Mouse (Mus musculus): Measurements from ENCODE around the gene Dennd1a. TPM values are rescaled to one million over a fixed set of nuclear protein-coding genes. Genes with fewer than 3 reads are reported as not detected.

Gene Dennd1a
- total RNA-seq, 2 experiments from 2014 or later, result 15.8 to 29.8 TPM

DNA sequence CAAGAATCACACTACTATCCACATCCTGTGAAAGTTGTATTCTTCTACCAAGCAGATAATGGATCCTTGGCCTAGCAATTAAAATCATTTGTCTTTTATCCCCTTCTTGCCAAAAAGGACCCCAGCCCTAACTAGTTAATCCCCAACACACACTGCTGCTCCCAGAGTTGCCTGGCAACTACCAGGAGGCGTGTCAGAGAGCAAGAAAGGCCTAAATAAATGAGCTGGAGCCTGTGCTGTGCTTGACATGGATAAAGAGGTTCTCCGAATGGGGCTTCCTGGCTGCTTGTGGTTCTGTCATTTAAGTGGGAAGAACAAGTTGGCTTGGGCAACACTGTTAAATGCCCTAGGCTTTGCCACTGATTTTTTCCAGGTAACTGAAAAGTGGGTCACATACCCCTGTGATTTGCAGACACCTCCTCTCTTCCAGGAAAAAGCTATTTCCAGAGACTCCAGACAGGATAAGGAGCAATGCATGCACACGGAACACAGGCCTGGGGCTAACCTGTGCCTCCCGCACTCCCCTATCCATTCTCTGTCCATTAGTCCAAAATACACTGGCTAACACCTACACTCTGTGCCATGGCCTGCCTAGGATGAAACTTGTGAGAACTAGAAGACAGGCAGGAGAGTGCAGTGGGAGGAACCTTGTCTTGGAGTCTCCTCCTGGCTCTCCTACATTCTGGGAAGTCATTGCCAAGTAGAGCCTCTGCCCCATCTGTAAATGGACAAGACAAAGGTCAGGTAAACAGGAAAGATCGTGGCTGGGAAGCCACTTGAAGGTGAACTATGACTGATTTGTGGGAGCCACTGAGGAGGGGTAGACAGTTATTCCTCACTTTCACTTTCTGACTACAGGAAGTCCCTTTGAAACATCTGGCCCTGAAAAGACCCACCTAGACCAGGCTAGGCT, 355.9 kb downstream of the Dennd1a start:
- no peak for ATAC-seq (replicated peaks; ENCODE audit: poor library complexity, severe bottlenecking)

DNA sequence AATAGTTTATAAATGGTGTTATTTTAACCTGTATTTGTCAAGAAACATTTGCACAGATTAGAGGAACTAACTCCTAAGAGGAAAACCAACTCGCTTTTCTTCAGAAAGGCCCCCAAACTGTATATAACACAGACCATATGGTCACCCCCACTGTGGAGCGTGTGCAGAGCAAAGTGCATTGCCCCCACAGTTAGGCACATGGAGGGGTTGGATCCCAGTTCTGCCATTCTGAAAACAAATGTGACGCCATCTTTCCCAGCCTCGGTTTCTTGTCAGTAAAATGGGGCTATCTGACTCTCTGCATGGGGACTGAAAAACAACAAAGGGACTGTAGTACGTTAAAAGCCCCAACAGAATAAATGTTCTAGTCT, 361.1 kb downstream of the Dennd1a start:
- ATAC-seq (replicated peaks; ENCODE audit: poor library complexity, severe bottlenecking), result no peak

DNA sequence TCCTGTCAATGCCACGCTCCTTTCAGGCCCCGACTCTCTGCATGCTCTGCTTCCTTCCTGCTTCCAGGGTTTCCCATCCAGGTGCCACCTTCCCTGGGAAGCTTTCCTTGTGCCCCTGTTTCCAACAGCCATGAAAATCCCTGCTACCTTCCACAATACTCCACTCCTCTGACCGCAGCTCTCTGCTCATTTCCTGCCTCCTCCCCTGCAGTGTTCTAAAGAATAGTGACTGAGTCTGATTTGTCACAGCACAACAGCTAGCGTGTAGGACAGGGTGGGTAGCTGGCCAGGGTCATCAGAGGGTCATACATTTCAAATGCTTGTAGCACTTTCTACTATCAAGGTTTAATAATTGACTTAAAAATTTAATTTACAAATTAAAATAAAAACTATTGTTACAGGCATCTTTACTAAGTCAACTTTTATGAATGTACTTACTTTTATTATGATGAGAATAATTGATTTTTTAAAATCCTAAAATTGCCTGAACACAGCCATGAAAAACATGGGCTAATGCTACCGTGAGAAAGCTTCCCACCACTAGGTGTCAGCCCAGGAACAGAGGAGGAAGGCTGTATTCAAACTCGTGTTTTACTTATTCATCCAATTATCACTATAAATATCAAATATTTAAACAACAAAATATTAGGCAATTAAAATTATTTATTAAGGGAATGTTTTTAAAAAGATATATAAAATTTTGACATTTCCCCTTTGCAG, 361.6 kb downstream of the Dennd1a start:
- no peak for ATAC-seq (replicated peaks; ENCODE audit: poor library complexity, severe bottlenecking)

DNA sequence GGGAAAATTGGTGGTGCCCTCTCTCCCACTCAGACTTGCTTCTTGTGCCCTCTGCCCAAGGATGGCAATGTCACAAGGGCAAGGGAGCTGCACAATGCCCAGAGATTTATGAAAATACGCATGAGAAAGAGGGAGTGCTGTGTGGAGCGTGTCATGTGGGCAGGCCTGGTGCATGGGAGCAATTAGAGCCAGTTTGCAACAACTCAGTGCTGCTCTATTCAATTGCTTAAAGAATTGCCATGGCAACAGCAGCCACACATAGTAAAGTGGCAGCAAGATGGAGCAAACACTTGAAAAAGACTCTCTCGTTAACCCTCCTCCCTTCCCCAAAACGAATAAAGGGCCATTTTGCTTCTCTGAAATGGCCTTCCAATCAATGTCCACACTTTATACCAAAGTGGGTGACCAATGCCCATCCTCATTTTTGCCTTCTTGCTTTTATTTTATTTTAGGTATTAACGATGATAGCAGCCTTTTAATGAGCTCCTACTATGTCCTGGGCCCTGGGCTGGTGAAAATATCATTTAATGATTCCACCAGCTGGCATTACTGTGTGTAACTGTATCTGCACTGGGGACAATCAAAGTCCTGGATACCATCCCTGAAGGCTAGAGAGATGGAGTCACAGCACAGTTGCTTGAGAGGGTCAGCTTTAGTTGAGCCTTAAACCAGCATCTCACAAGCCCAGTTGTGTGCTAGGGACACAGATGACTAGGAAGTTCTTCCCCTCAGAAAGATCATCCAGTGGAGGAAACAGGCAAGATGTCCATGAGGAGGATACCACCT, 378.3 kb downstream of the Dennd1a start:
- no peak for ATAC-seq (replicated peaks; ENCODE audit: poor library complexity, severe bottlenecking)

DNA sequence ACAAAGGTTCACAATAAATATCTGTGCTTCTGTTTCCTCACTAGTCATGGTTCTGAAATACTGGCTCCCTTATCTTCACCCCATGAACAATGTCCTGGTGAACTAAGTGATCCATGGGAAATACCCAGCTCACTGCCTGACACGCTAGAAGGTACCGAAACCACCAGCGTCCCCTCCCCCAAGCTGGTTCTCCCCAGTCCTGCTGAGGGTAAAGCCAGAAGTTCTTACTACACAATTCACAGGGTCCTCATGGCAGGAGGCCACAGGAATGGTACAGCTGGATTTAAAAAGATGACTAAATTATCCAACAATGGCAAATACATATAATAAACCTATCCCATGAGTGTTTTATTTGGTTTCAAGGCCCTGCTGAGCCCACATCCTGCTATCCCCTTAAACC, 378.9 kb downstream of the Dennd1a start:
- ATAC-seq (replicated peaks; ENCODE audit: poor library complexity, severe bottlenecking), result no peak

DNA sequence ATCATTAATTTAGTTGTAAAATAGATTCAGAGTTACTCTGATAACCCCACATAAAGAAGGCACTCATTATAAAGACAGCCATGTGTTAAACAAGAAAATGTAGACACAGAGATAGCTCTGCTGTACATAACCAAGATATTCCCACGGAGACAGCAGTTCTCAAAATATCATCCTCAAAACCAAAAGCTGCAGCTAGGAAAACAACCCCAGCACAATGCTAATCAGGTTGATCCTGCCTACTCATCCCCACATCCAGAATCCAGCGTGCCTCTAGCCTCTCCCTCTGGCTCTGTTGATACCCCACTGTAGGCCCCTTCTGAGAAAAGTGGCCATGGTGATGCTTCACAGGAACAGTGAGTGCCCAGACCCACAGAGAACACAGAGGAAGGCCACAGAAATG, 380.9 kb downstream of the Dennd1a start:
- ATAC-seq (replicated peaks; ENCODE audit: poor library complexity, severe bottlenecking), result no peak

DNA sequence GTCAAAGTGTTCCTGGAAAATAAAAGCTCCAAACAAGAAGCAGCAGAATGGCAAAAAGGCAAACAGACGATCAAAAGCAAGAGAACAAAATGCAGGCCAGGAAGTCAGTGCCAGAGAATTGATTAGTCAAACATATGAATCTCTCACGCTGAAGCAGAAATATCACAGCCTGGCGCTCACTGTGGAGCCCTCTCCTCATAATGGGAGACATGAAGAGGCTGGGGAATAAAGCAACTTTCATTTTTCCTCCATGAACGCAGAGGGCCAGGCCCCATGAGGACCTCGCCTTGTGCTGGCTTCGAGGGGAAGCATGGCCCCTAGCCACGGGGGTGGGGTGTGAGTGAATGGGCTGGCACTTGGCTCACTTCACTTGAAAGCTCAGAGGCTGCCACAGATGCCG, 383.9 kb downstream of the Dennd1a start:
- ATAC-seq (replicated peaks; ENCODE audit: poor library complexity, severe bottlenecking), result no peak

DNA sequence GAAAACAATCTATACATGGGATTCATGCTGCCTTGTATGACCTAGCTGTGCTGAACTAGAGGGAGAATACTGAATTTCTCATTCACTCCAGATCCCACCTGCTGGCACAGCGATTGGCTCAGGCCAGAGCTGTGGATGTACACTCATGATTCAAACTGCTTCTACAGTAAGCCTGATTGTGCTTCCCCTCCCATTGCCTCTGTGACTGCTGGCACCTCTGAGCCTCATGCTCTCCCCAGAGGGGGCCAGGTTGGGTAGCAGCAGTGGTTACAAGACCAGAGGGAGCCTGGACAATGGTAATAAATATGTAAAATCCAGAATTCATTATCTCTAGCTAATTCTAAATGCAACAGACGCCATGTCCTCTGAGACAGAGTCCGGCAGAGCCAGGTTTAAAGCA, 404.0 kb downstream of the Dennd1a start:
- no peak for ATAC-seq (replicated peaks; ENCODE audit: poor library complexity, severe bottlenecking)

DNA sequence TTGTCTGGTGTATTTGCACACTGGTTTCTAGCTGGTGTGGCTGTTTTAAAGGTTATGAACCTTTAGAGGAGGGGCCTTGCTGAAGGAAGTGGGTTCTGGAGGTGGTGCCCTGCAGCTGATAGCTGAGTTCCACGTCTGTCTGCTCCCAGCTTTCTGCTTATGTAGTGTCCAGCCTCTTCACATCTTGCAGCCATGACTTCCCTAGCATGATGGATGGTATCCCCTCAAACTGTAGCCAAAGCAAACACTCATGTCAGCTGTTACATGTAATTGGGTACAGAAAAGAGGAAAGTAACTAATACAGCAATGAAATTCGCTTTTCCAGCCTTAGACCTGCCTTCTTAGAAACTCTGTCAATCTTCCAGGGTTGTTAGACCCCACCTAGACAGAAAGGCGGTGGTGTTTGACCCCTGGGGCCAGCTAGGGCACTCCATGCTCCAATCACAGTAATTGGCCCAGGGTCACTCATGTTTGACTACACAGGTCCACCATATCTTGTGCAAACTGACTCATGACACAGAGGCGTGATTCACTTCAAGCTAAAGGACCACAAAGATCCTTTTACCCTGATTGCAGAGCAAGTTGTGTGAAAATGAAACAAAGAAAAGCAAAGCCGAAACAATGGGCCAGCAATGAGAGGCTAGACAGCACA, 405.8 kb downstream of the Dennd1a start:
- no peak for ATAC-seq (replicated peaks; ENCODE audit: poor library complexity, severe bottlenecking)

DNA sequence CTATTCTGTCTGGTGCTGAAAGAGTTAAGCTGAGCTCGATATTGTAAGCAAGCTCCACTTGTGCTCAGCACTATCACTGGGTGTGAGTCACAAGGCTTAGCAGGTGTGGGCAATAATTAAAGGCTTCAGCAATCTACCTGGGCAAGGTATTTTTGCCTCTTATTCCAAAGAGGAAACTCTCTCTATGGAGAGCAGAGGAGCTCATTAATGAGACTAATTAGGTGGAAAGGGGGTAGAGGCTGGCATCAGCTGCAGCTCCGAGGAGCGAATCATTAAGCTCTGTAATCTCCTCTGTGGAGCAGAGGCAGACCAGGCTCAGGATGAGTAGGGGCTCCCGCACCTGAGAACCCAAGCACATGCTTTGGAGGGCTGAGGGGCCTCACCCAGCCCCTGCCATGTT, 407.5 kb downstream of the Dennd1a start:
- no peak for ATAC-seq (replicated peaks; ENCODE audit: poor library complexity, severe bottlenecking)

DNA sequence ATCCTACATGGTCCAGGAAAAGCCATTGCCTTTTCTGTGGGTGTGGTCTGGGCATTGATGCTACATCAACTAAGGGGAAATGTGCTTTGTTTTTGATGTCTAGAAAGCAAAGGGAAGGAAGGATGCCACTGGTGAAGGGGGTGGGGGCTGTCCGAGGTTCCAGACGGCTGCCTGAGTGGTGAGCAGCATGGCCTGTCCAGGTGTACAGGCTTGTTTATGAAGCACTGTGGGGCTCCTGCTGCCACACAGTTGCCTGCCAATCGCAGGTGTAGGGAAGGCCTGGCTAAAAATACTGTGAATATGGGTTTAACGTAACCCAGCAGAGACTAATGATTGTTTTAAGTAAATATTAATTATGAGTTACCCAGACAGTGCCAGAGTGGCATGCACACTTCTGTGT, 414.4 kb downstream of the Dennd1a start:
- no peak for ATAC-seq (replicated peaks; ENCODE audit: poor library complexity, severe bottlenecking)

DNA sequence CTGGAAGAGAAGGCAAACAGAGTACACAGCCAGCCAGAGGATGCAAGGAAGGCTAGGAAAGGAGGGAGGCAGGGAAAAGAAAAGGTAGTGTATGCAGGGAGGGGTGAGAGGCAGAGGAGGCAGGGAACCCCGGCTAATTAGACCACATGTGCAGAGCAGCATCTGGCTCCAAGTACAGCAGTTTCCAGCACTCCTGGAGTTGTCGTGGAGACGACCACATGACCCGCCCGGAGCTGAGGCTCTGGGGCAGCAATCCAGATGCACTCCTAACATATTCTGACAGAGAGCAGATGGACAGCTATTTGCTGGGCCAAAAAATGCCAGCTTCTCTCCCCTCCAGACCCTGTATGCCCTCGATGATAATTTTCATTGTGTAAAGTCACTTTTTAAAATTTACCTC, 417.6 kb downstream of the Dennd1a start:
- ATAC-seq (replicated peaks; ENCODE audit: poor library complexity, severe bottlenecking), result no peak

DNA sequence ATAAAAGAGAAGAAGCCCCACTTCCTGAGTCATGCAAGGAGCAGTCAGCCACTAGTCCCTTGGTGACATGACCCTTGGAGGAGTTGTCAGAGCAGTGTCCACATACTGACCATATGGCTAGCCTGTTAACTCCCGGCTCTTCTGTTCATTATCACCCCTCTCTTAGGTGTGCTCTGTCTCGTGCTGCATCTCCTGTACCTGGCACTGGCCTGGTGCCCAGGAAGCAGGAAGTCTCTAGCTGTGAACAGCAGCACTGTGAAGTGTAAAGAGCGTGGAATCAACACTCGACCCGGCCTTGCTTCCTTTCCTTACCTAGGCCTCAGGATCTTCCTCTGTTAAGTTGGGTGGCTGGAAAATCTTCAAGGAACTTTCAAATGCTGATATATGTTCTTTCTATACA, 419.8 kb downstream of the Dennd1a start:
- ATAC-seq (replicated peaks; ENCODE audit: poor library complexity, severe bottlenecking), result no peak

DNA sequence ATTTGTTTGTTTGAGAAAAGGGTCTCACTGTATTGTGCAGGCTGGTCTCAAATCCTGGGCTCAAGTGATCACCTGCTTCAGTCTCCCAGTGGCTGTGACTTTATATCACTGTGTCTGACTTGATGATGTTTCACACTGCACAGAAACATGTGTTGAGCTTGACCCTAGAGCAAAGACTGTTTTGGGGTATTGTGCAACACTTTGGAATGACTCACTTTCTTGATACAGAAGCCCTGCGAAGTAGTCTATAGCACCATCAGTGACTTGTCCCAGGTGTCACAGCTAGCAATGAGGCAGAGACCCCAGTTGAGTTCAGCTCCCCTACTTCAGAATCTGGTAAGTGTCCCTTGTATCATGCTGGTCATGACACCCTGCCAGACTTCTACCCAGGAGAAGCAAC, 429.7 kb downstream of the Dennd1a start:
- ATAC-seq (replicated peaks; ENCODE audit: poor library complexity, severe bottlenecking), result no peak

DNA sequence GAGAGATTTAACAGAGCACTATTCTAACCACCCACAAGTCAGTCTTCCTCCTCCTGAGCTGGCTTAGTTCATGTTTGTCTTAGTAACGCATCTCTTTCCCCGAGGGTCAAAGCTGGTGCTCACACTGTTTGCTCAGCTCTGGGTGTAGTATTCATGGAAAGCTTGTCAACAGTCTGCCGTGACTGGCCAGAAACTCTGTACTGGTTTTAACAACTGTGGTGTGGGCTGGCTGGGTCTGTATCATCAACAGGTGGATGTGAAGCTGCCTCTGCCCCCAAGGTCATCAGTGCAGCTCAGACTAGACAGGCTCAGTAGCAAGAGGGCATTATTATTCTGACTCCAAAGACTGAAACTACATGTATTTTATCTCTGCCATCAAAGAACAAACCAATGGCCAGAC, 430.2 kb downstream of the Dennd1a start:
- ATAC-seq (replicated peaks; ENCODE audit: poor library complexity, severe bottlenecking), result no peak

DNA sequence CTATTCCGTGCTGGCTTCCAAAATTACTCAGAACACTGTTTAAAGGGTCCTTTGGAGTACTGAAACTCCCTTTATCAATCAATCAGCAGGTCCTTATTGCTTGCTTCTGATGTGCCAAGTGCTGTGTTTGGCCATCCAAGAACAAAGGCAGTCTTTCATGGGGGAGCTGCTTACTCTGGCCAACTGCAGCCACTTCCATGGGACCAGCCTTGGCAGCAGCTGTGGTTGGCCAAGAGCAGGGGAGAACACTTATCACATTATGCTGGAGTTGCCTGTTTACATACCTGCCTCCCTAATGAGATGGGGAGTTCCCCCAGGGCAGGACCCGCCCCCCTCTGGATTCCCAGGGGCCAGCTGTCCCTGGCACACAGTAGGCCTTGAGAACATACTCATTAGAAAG, 432.0 kb downstream of the Dennd1a start:
- ATAC-seq (replicated peaks; ENCODE audit: poor library complexity, severe bottlenecking), result no peak

DNA sequence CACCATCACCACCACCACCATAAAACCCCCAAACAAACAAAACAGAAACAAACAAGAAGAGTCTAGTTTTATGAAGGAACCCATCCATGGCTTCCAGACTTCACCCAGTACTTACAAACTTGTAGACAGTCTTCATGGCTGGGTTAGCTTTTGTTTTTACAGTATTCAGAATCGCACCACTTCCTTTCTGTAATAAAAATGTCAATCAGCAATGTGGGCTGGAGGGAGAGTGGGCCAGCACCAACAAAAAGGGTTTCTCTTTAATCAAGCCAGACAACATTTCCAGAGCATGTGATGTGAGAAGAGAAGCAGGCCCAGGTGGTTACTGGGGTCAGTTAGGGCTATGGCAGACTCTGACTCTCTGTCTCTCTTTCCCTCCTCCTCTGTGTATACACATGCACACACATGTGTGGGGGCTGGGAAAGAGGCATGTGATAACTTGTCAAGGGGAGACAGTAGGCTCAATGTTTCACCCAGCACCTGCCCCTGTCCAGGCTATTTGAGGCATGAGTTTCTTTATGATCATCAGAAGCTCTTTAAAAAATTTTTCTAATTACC, 433.2 kb downstream of the Dennd1a start:
- ATAC-seq (replicated peaks; ENCODE audit: poor library complexity, severe bottlenecking), result no peak

DNA sequence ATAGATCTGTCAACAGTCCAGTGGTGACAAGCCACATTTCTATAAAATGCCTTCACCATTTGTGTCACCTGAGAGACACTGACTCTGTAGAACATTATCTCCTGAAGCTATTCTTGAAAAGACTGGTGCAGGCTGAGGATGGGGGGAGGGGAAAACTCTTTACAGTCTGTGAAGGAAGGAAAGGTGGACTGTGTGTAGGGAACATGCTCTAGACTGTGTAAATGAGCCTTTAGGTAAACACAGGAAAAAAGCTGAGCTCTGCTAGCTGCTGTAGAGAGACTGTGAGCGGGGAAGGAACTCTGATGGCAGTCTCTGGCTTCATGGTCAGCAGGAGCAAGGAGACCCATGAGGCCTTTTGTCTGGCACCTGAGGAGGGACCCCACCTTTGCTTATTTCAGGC, 436.6 kb downstream of the Dennd1a start:
- no peak for ATAC-seq (replicated peaks; ENCODE audit: poor library complexity, severe bottlenecking)

DNA sequence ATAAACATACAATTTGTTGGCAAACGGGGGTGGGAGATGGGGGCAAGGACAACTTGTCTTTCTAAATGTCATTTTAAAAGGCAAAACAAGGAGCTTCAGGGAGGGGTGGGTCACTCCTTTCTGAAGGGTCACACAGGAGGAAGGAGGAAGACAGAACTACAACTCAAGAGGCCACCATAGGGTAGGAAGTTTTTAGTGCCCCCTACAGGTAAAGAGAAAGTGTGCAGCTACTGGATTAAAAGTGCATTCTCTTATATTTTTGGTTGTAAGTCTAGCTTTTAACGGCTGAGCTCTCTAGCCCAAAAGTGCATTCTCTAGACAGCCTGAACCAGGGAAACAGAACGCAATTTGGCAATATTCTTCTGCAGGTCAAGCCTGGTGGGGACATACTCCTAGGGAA, 437.8 kb downstream of the Dennd1a start:
- ATAC-seq (replicated peaks; ENCODE audit: poor library complexity, severe bottlenecking), result peak; percentile 52

DNA sequence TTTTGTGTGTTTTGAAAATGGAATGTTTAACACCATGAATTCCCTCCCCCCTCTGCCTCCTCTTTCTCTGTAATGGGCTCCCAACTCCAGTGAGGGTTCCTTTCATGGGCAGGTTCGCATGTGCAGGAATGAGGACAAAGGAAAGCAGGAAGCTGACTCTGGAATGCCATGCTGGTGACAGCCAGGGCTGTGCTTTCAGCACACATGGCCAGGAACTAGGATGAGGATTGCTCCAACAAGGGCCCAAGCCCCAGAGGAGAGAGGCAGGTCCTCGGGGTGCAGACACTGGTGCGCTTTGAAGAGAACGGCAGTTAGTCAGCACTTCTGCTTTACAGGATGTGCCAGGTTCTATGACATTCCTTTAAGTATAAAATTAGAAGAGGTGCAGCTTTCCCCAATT, 444.5 kb downstream of the Dennd1a start:
- ATAC-seq (replicated peaks; ENCODE audit: poor library complexity, severe bottlenecking), result peak; percentile 50
